Mouse (Mus musculus) testis, adult 2 months (tissue): ENCODE data around the gene Larp1. TPM values are rescaled to one million over a fixed set of nuclear protein-coding genes. Genes with fewer than 3 reads are reported as not detected.
"Not testable (repeated sequence)": the region's sequence is repeated elsewhere in the genome, so short reads cannot be mapped to it uniquely, and the experiment has no call there.

ENCODE experiments used
- H3K27ac ChIP-seq: fragments of 200-500 bp; 2 replicates; pipeline ENCODE4 v1.5.1; 2012; ENCODE audit warnings: low read depth, low read length; ENCODE audit not compliant: control insufficient read depth, insufficient read depth
- H3K27me3 ChIP-seq: fragments of 200-500 bp; 2 replicates; pipeline ENCODE4 v1.6.1; 2012; ENCODE audit warnings: mild to moderate bottlenecking, low read length, moderate library complexity; ENCODE audit not compliant: control insufficient read depth, insufficient read depth
- H3K36me3 ChIP-seq: fragments of 200-500 bp; 2 replicates; pipeline ENCODE4 v1.6.1; 2012; ENCODE audit warnings: mild to moderate bottlenecking, low read length; ENCODE audit not compliant: control insufficient read depth, insufficient read depth
- H3K4me1 ChIP-seq: fragments of 200-500 bp; 2 replicates; pipeline ENCODE4 v1.6.1; 2012; ENCODE audit warnings: low read length; ENCODE audit not compliant: control insufficient read depth, insufficient read depth
- H3K4me3 ChIP-seq: fragments of 200-500 bp; 2 replicates; pipeline ENCODE4 v1.5.1; 2012; ENCODE audit warnings: low read depth, mild to moderate bottlenecking, low read length, moderate library complexity, mixed read lengths; ENCODE audit not compliant: control insufficient read depth
- CTCF ChIP-seq: fragments of 200-500 bp; IDR thresholded peaks from 2 replicates; pipeline ENCODE4 v1.5.1; 2012; ENCODE audit warnings: low read depth, mild to moderate bottlenecking, inconsistent platforms, low read length, moderate library complexity; ENCODE audit not compliant: control insufficient read depth, insufficient read depth, insufficient replicate concordance
- POLR2A ChIP-seq: fragments of 200-500 bp; IDR thresholded peaks from 2 replicates; pipeline ENCODE4 v1.6.1; 2012; ENCODE audit warnings: low read depth, mild to moderate bottlenecking, inconsistent platforms, low read length, moderate library complexity; ENCODE audit not compliant: control insufficient read depth
- polyA plus RNA-seq: library from polyadenylated mRNA; depleted of rRNA; stranded (reverse); fragments of >200 nt; gene quantifications from 2 replicates; pipeline ENCODE4 v1.2.3, GENCODE M21; 2012

The Larp1 gene
- polyA plus RNA-seq, 1 experiment: 129 TPM

GRCm38 (mm10) chr11:58029869-58030268 lies 21.0 kb downstream of the Larp1 start:
- H3K36me3 ChIP-seq: no peaks in the 10 kb centered on the region; the same call in 1 of the 2 replicates
- H3K4me3 ChIP-seq: no peak overlapping the region
- no peak overlapping the region for H3K27ac ChIP-seq
- no peaks in the 10 kb centered on the region for H3K27me3 ChIP-seq
- H3K4me1 ChIP-seq: peaks cover 7% of the 10 kb centered on the region; the same call in 1 of the 2 replicates
- no peak for TF ChIP-seq POLR2A
- no peak for TF ChIP-seq CTCF

- H3K27me3 ChIP-seq: no peaks in the 10 kb centered on the region
- H3K27ac ChIP-seq: no peak overlapping the region
- TF ChIP-seq CTCF (no peak), POLR2A (no peak)
- no peaks in the 10 kb centered on the region; the same call in 1 of the 2 replicates for H3K36me3 ChIP-seq
- H3K4me1 ChIP-seq: peaks cover 5% of the 10 kb centered on the region; the same call in 1 of the 2 replicates
- no peak overlapping the region for H3K4me3 ChIP-seq
Observed at GRCm38 (mm10) chr11:58031176-58031575, 22.3 kb downstream of the Larp1 start.

GRCm38 (mm10) chr11:58033635-58034034 lies 24.8 kb downstream of the Larp1 start:
- peak overlapping the region; percentile 36; the same call in 1 of the 2 replicates for H3K4me3 ChIP-seq
- no peaks in the 10 kb centered on the region for H3K27me3 ChIP-seq
- TF ChIP-seq POLR2A: no peak
- no peak for TF ChIP-seq CTCF
- H3K27ac ChIP-seq: no peak overlapping the region
- peaks cover 5% of the 10 kb centered on the region; the same call in 1 of the 2 replicates for H3K4me1 ChIP-seq
- no peaks in the 10 kb centered on the region for H3K36me3 ChIP-seq

GRCm38 (mm10) chr11:58039027-58039426 lies 30.2 kb downstream of the Larp1 start:
- no peak for TF ChIP-seq CTCF
- no peak for TF ChIP-seq POLR2A
- H3K27me3 ChIP-seq: no peaks in the 10 kb centered on the region
- H3K4me1 ChIP-seq: peaks cover 3% of the 10 kb centered on the region; the same call in 1 of the 2 replicates

GRCm38 (mm10) chr11:58042861-58043431 lies 34.1 kb downstream of the Larp1 start:
- TF ChIP-seq CTCF: no peak
- no peak for TF ChIP-seq POLR2A
- H3K4me3 ChIP-seq: no peak overlapping the region
- H3K36me3 ChIP-seq: peaks cover 5% of the 10 kb centered on the region
- peaks cover 3% of the 10 kb centered on the region; the same call in 1 of the 2 replicates for H3K4me1 ChIP-seq
- no peaks in the 10 kb centered on the region for H3K27me3 ChIP-seq
- no peak overlapping the region for H3K27ac ChIP-seq

More at GRCm38 (mm10) chr11:58039027-58039426, 30.2 kb downstream of the Larp1 start:
- no peaks in the 10 kb centered on the region; the same call in none of the 2 replicates for H3K36me3 ChIP-seq
- no peak overlapping the region for H3K4me3 ChIP-seq
- H3K27ac ChIP-seq: no peak overlapping the region

GRCm38 (mm10) chr11:58046438-58046837 lies 37.6 kb downstream of the Larp1 start:
- H3K4me3 ChIP-seq: no peak overlapping the region
- peaks cover 8% of the 10 kb centered on the region for H3K36me3 ChIP-seq
- H3K4me1 ChIP-seq: no peaks in the 10 kb centered on the region
- TF ChIP-seq CTCF (no peak), POLR2A (no peak)
- no peaks in the 10 kb centered on the region for H3K27me3 ChIP-seq
- no peak overlapping the region for H3K27ac ChIP-seq

- H3K27ac ChIP-seq: no peak overlapping the region
- no peak overlapping the region for H3K4me3 ChIP-seq
- no peaks in the 10 kb centered on the region for H3K36me3 ChIP-seq
- no peaks in the 10 kb centered on the region for H3K4me1 ChIP-seq
- TF ChIP-seq POLR2A: no peak
- peak; percentile 40; the same call in 1 of the 2 replicates for TF ChIP-seq CTCF
- no peaks in the 10 kb centered on the region for H3K27me3 ChIP-seq
Observed at GRCm38 (mm10) chr11:58057455-58057854, 48.6 kb downstream of the Larp1 start.

GRCm38 (mm10) chr11:58059752-58060151 lies 50.9 kb downstream of the Larp1 start:
- not testable (repeated sequence) for H3K36me3 ChIP-seq, H3K27ac ChIP-seq, H3K4me1 ChIP-seq, H3K4me3 ChIP-seq, H3K27me3 ChIP-seq

- not testable (repeated sequence) for H3K27ac ChIP-seq, H3K36me3 ChIP-seq, H3K27me3 ChIP-seq, H3K4me1 ChIP-seq, H3K4me3 ChIP-seq
Observed at GRCm38 (mm10) chr11:58061218-58061617, 52.4 kb downstream of the Larp1 start.
